Mouse (Mus musculus) small intestine, adult 2 months (tissue): ENCODE data around the gene Pcgf5. TPM values are rescaled to one million over a fixed set of nuclear protein-coding genes. Genes with fewer than 3 reads are reported as not detected.

Experiments used
- H3K27ac ChIP-seq: fragments of 200-500 bp; 2 replicates; pipeline ENCODE4 v1.5.1; 2012; ENCODE audit warnings: low read depth, low read length, control low read depth, inconsistent platforms; ENCODE audit not compliant: insufficient read depth
- H3K27me3 ChIP-seq: fragments of 200-500 bp; 2 replicates; pipeline ENCODE4 v1.6.1; 2012; ENCODE audit warnings: mild to moderate bottlenecking, moderate library complexity, low read length, inconsistent platforms; ENCODE audit not compliant: control insufficient read depth, insufficient read depth
- H3K36me3 ChIP-seq: fragments of 200-500 bp; 2 replicates; pipeline ENCODE4 v1.6.1; 2012; ENCODE audit warnings: mild to moderate bottlenecking, low read length, control low read depth, inconsistent platforms; ENCODE audit not compliant: control insufficient read depth, insufficient read depth
- H3K4me1 ChIP-seq: fragments of 200-500 bp; 2 replicates; pipeline ENCODE4 v1.6.1; 2012; ENCODE audit warnings: low read length, inconsistent platforms, mixed read lengths; ENCODE audit not compliant: control insufficient read depth, insufficient read depth, insufficient read length
- H3K4me3 ChIP-seq: fragments of 200-500 bp; 2 replicates; pipeline ENCODE4 v1.5.1; 2012; ENCODE audit warnings: low read depth, mild to moderate bottlenecking, control low read depth, inconsistent platforms, low read length, moderate library complexity
- CTCF ChIP-seq: fragments of 200-500 bp; IDR thresholded peaks from 2 replicates; pipeline ENCODE4 v1.5.1; 2012; ENCODE audit warnings: low read depth, mild to moderate bottlenecking, control low read depth, inconsistent platforms, low read length, moderate library complexity, mixed read lengths; ENCODE audit not compliant: insufficient replicate concordance, insufficient read length; ENCODE audit errors: extremely low read depth
- POLR2A ChIP-seq: fragments of 200-500 bp; IDR thresholded peaks from 2 replicates; pipeline ENCODE4 v1.6.1; 2012; ENCODE audit warnings: low read depth, mild to moderate bottlenecking, control low read depth, inconsistent platforms, low read length, moderate library complexity
- WGBS: fragments of 180-500 bp; shearing (Covaris S2); methylation state at CpG from one replicate; pipeline ENCODE4 v1.1.7; 2018; 5-methylcytosine and 5-hydroxymethylcytosine counted together
- polyA plus RNA-seq: library from polyadenylated mRNA; depleted of rRNA; stranded (reverse); fragments of >200 nt; gene quantifications from 2 replicates; pipeline ENCODE4 v1.2.3, GENCODE M21; 2012; rRNA removed

Pcgf5 gene
- 2.3 and 6.4 TPM in 2 replicates for polyA plus RNA-seq

- Histone ChIP-seq H3K4me1 (peaks cover 7% of the 10 kb centered on the region), H3K36me3 (no peaks in the 10 kb centered on the region), H3K4me3 (peak within 1 kb of the TSS; percentile 100), H3K27ac (peak within 1 kb of the TSS; percentile 96), H3K27me3 (no peaks in the 10 kb centered on the region)
- TF ChIP-seq POLR2A (no peak), CTCF (no peak)
- WGBS: under 1% methylated on average over 92 of the region's 92 CpGs
Measured at GRCm38 (mm10) chr19:36348161-36348800, at the start of gene Pcgf5. Gene Pcgf5, plus strand, starts transcription at chr19:36348309.

- Histone ChIP-seq H3K27ac (no peak overlapping the region), H3K27me3 (no peaks in the 10 kb centered on the region), H3K4me3 (no peak overlapping the region), H3K4me1 (no peaks in the 10 kb centered on the region), H3K36me3 (no peaks in the 10 kb centered on the region)
- 57% methylated on average over 5 of the region's 5 CpGs for WGBS
- TF ChIP-seq POLR2A (no peak), CTCF (no peak)
Measured at GRCm38 (mm10) chr19:36305542-36305941, 42.6 kb upstream of the Pcgf5 start.

GRCm38 (mm10) chr19:36314010-36314409 lies 34.1 kb upstream of the Pcgf5 start:
- H3K27ac ChIP-seq: no peak overlapping the region
- no peaks in the 10 kb centered on the region for H3K4me1 ChIP-seq
- H3K4me3 ChIP-seq: no peak overlapping the region
- 81% methylated on average over 5 of the region's 5 CpGs for WGBS
- H3K36me3 ChIP-seq: no peaks in the 10 kb centered on the region
- no peaks in the 10 kb centered on the region for H3K27me3 ChIP-seq
- TF ChIP-seq POLR2A: no peak
- no peak for TF ChIP-seq CTCF

- Histone ChIP-seq H3K4me1 (no peaks in the 10 kb centered on the region), H3K27me3 (no peaks in the 10 kb centered on the region; the same call in 1 of the 2 replicates), H3K4me3 (no peak overlapping the region), H3K36me3 (no peaks in the 10 kb centered on the region), H3K27ac (no peak overlapping the region)
- TF ChIP-seq POLR2A: no peak
- no peak for TF ChIP-seq CTCF
- WGBS: 79% methylated on average over 4 of the region's 4 CpGs
Measured at GRCm38 (mm10) chr19:36319735-36320134, 28.4 kb upstream of the Pcgf5 start.

GRCm38 (mm10) chr19:36321066-36321465 lies 27.0 kb upstream of the Pcgf5 start:
- TF ChIP-seq CTCF: no peak
- 89% methylated on average over 3 of the region's 3 CpGs for WGBS
- no peak overlapping the region for H3K4me3 ChIP-seq
- no peaks in the 10 kb centered on the region; the same call in 1 of the 2 replicates for H3K27me3 ChIP-seq
- H3K4me1 ChIP-seq: no peaks in the 10 kb centered on the region
- no peak overlapping the region for H3K27ac ChIP-seq
- H3K36me3 ChIP-seq: no peaks in the 10 kb centered on the region

- H3K36me3 ChIP-seq: no peaks in the 10 kb centered on the region
- no peak overlapping the region for H3K4me3 ChIP-seq
- no peaks in the 10 kb centered on the region for H3K4me1 ChIP-seq
- WGBS: 58% methylated on average over 2 of the region's 2 CpGs
- no peaks in the 10 kb centered on the region; the same call in 1 of the 2 replicates for H3K27me3 ChIP-seq
- TF ChIP-seq CTCF: no peak
- TF ChIP-seq POLR2A: no peak
- no peak overlapping the region for H3K27ac ChIP-seq
Measured at GRCm38 (mm10) chr19:36323326-36323725, 24.8 kb upstream of the Pcgf5 start.

- 26% methylated on average over 5 of the region's 5 CpGs for WGBS
- TF ChIP-seq POLR2A (no peak), CTCF (no peak)
- H3K4me1 ChIP-seq: peaks cover 3% of the 10 kb centered on the region; the same call in 1 of the 2 replicates
- H3K27me3 ChIP-seq: no peaks in the 10 kb centered on the region; the same call in 1 of the 2 replicates
- H3K4me3 ChIP-seq: no peak overlapping the region
- H3K27ac ChIP-seq: no peak overlapping the region
- H3K36me3 ChIP-seq: no peaks in the 10 kb centered on the region
Measured at GRCm38 (mm10) chr19:36328678-36329077, 19.4 kb upstream of the Pcgf5 start.
